Mouse (Mus musculus) spleen, adult 2 months (tissue): ENCODE measurements around the gene Schip1.

Source experiments
- CTCF ChIP-seq: fragments of 200-500 bp; IDR thresholded peaks from 2 replicates; pipeline ENCODE4 v1.5.1; 2011; ENCODE audit warnings: mild to moderate bottlenecking, inconsistent platforms; ENCODE audit not compliant: insufficient read depth, insufficient read length, insufficient replicate concordance; ENCODE audit errors: extremely low read depth
- POLR2A ChIP-seq: fragments of 200-500 bp; IDR thresholded peaks from 2 replicates; pipeline ENCODE4 v1.6.1; 2011; ENCODE audit warnings: low read depth, low read length, inconsistent platforms

GRCm38 (mm10) chr3:68246154-68246553 lies 181.6 kb downstream of the Schip1 start:
- TF ChIP-seq CTCF (no peak), POLR2A (no peak)
